Mouse (Mus musculus) midbrain, embryonic 11.5 days (tissue): ENCODE measurements around the gene Slco1a1. TPM values are rescaled to one million over a fixed set of nuclear protein-coding genes. Genes with fewer than 3 reads are reported as not detected.

Source experiments
- ATAC-seq: fragments of 200-750 bp; cut with Nextera tagmentation; 2 replicates; pipeline ENCODE4 v1.8.0; 2017; ENCODE audit warnings: moderate TSS enrichment, moderate library complexity; ENCODE audit not compliant: low FRiP score
- DNase-seq: peaks from one replicate; pipeline ENCODE4 v3.0.0; 2015; ENCODE audit warnings: low spot score; ENCODE audit errors: missing footprints
- H3K27ac ChIP-seq: fragments of 300-500 bp; sonication (generic); 2 replicates; pipeline ENCODE4 v1.5.1; 2014; ENCODE audit warnings: low read depth, low read length
- H3K27me3 ChIP-seq: fragments of 300-500 bp; sonication (generic); 2 replicates; pipeline ENCODE4 v1.6.1; 2014; ENCODE audit warnings: mild to moderate bottlenecking, low read length, moderate library complexity, mixed read lengths; ENCODE audit not compliant: control insufficient read depth, insufficient read depth
- H3K36me3 ChIP-seq: fragments of 300-500 bp; sonication (generic); 2 replicates; pipeline ENCODE4 v1.6.1; 2014; ENCODE audit warnings: mild to moderate bottlenecking, low read length, moderate library complexity, mixed read lengths; ENCODE audit not compliant: control insufficient read depth, insufficient read depth
- H3K4me1 ChIP-seq: fragments of 300-500 bp; sonication (generic); 2 replicates; pipeline ENCODE4 v1.6.1; 2014; ENCODE audit warnings: low read length; ENCODE audit not compliant: control insufficient read depth, insufficient read depth
- H3K4me2 ChIP-seq: fragments of 300-500 bp; sonication (generic); 2 replicates; pipeline ENCODE4 v1.6.1; 2014; ENCODE audit warnings: mild to moderate bottlenecking, moderate library complexity
- H3K4me3 ChIP-seq: fragments of 300-500 bp; sonication (generic); 2 replicates; pipeline ENCODE4 v1.5.1; 2014; ENCODE audit warnings: low read depth, low read length
- H3K9ac ChIP-seq: fragments of 300-500 bp; sonication (generic); 2 replicates; pipeline ENCODE4 v1.6.1; 2014; ENCODE audit warnings: low read length
- H3K9me3 ChIP-seq: fragments of 300-500 bp; sonication (generic); 2 replicates; pipeline ENCODE4 v1.6.1; 2016; ENCODE audit warnings: low read length; ENCODE audit not compliant: control insufficient read depth
- WGBS: fragments of 180-500 bp; shearing (Covaris S2); extraction: QIAGEN DNeasy Blood & Tissue Kit; methylation state at CpG from one replicate; pipeline ENCODE4 v1.1.7; 2014; 5-methylcytosine and 5-hydroxymethylcytosine counted together
- polyA plus RNA-seq: library from polyadenylated mRNA; unstranded; fragments of >200 nt; fragmentation: Nextera tagmentation; extraction: Ambion mirVana; gene quantifications from 2 replicates; pipeline ENCODE4 v1.2.1, GENCODE M21; 2014

Slco1a1 gene
- polyA plus RNA-seq = not detected in 2 replicates

GRCm38 (mm10) chr6:141946862-141947261 lies at the start of gene Slco1a1:
TSS of gene Slco1a1 (minus strand) at chr6:141946962.
- no peak for ATAC-seq
- Histone ChIP-seq H3K4me2 (no peak within 1 kb of the TSS), H3K9ac (no peak within 1 kb of the TSS), H3K9me3 (no peaks in the 10 kb centered on the region), H3K4me3 (no peak within 1 kb of the TSS), H3K27me3 (no peaks in the 10 kb centered on the region), H3K27ac (no peak within 1 kb of the TSS), H3K4me1 (no peaks in the 10 kb centered on the region), H3K36me3 (no peaks in the 10 kb centered on the region)
- no peak for DNase-seq

- WGBS = 99% methylated on average over 6 of the region's 6 CpGs
- H3K9me3 ChIP-seq = no peaks in the 10 kb centered on the region
- H3K27ac ChIP-seq = no peak overlapping the region
- no peaks in the 10 kb centered on the region for H3K4me1 ChIP-seq
- ATAC-seq (peak; percentile 63), DNase-seq (peak; percentile 79)
- no peaks in the 10 kb centered on the region for H3K36me3 ChIP-seq
- H3K4me2 ChIP-seq = no peak overlapping the region
- H3K27me3 ChIP-seq = no peaks in the 10 kb centered on the region
- no peak overlapping the region for H3K9ac ChIP-seq
- H3K4me3 ChIP-seq = no peak overlapping the region
Observed at GRCm38 (mm10) chr6:141986772-141987171, 40.0 kb upstream of the Slco1a1 start.

- no peak overlapping the region for H3K9ac ChIP-seq
- DNase-seq = peak; percentile 56
- H3K4me1 ChIP-seq = no peaks in the 10 kb centered on the region
- H3K27ac ChIP-seq = no peak overlapping the region
- 80% methylated on average over 3 of the region's 3 CpGs for WGBS
- H3K27me3 ChIP-seq = no peaks in the 10 kb centered on the region
- H3K4me3 ChIP-seq = no peak overlapping the region
- no peak overlapping the region for H3K4me2 ChIP-seq
- no peaks in the 10 kb centered on the region for H3K9me3 ChIP-seq
- no peak for ATAC-seq
- H3K36me3 ChIP-seq = no peaks in the 10 kb centered on the region
Observed at GRCm38 (mm10) chr6:141984644-141985043, 37.9 kb upstream of the Slco1a1 start.

- Histone ChIP-seq H3K36me3 (no peaks in the 10 kb centered on the region), H3K4me3 (no peak overlapping the region), H3K4me2 (no peak overlapping the region), H3K27me3 (no peaks in the 10 kb centered on the region), H3K4me1 (no peaks in the 10 kb centered on the region), H3K27ac (no peak overlapping the region), H3K9ac (no peak overlapping the region), H3K9me3 (no peaks in the 10 kb centered on the region)
- 73% methylated on average over 1 of the region's 1 CpGs for WGBS
- ATAC-seq (no peak), DNase-seq (peak; percentile 39)
Observed at GRCm38 (mm10) chr6:141962420-141962819, 15.7 kb upstream of the Slco1a1 start.

DNA sequence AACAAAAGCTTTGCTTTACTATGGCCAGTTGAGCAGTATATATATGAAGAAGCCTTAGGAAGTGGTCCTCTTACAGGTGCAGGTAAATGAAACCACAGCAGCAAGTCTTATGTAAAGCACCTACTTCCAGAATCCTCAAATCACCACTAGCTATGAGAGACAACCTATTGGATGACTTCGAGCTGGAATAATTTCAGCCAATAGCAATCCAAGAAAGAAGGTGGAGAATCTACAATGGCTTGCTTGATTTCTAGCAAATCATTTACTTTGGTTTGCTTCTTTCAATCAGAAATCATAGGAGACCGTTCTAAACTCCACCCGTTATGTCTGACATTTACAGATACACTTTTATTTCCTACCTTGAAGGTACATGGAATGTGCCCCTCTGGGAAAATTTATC lies 15.1 kb upstream of the Slco1a1 start:
- ATAC-seq (no peak), DNase-seq (no peak)
- H3K27me3 ChIP-seq = no peaks in the 10 kb centered on the region
- no peak overlapping the region for H3K9ac ChIP-seq
- H3K27ac ChIP-seq = no peak overlapping the region
- no peaks in the 10 kb centered on the region for H3K4me1 ChIP-seq
- H3K4me3 ChIP-seq = no peak overlapping the region
- 95% methylated on average over 3 of the region's 3 CpGs for WGBS
- no peaks in the 10 kb centered on the region for H3K36me3 ChIP-seq
- H3K9me3 ChIP-seq = no peaks in the 10 kb centered on the region
- no peak overlapping the region for H3K4me2 ChIP-seq

DNA sequence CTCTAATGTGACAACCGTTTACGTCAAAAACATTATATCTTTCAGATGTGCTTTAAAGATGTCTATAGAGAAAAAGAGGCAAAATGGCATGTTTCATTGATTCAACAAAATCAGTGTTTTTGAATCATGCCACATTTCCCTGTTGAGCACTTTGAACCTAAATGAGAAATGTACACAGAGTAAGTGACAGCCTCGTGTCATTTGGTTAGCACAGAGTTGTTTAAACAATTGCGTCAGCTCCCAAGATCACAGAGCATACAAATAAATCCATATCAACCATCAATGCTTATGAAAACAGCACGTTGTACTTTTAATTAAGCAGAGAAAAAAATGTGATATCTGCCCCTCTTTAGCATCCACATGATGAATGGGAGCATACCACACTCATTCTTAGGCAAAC lies 13.7 kb upstream of the Slco1a1 start:
- Histone ChIP-seq H3K36me3 (no peaks in the 10 kb centered on the region), H3K4me2 (no peak overlapping the region), H3K9me3 (no peaks in the 10 kb centered on the region), H3K9ac (no peak overlapping the region), H3K4me3 (no peak overlapping the region), H3K27ac (no peak overlapping the region), H3K4me1 (no peaks in the 10 kb centered on the region), H3K27me3 (no peaks in the 10 kb centered on the region)
- DNase-seq (peak; percentile 26), ATAC-seq (no peak)
- WGBS = 79% methylated on average over 5 of the region's 5 CpGs

- no peak overlapping the region for H3K27ac ChIP-seq
- no peak overlapping the region for H3K4me3 ChIP-seq
- H3K27me3 ChIP-seq = no peaks in the 10 kb centered on the region
- H3K4me1 ChIP-seq = no peaks in the 10 kb centered on the region
- H3K36me3 ChIP-seq = no peaks in the 10 kb centered on the region
- WGBS = 84% methylated on average over 1 of the region's 1 CpGs
- ATAC-seq = no peak
- H3K9ac ChIP-seq = no peak overlapping the region
- H3K9me3 ChIP-seq = no peaks in the 10 kb centered on the region
- no peak overlapping the region for H3K4me2 ChIP-seq
- no peak for DNase-seq
Observed at GRCm38 (mm10) chr6:141940451-141940850, 6.3 kb downstream of the Slco1a1 start.

DNA sequence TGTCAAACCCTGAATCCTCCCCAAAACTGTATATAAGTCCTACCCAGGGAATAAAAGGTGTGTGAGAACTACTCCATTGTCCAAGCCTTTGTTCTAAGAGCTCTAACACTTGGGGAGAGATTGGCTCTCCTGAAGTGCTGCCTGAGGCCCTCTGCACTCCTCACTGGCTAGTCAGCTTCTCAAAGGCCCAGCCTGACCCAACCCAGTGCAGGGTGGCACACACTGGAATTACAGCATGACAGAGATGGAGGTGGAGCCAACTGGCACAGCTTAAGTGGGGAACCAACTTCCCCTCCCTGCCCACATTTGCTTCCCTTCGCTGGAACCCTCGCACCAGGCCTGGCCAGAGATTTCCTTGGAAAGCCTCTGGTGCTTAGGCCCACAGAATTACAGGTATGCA lies 48.6 kb downstream of the Slco1a1 start:
- no peaks in the 10 kb centered on the region for H3K4me1 ChIP-seq
- no peak for ATAC-seq
- no peak overlapping the region for H3K4me3 ChIP-seq
- no peak overlapping the region for H3K9ac ChIP-seq
- H3K9me3 ChIP-seq = no peaks in the 10 kb centered on the region
- H3K4me2 ChIP-seq = no peak overlapping the region
- no peaks in the 10 kb centered on the region for H3K27me3 ChIP-seq
- H3K36me3 ChIP-seq = no peaks in the 10 kb centered on the region
- 51% methylated on average over 2 of the region's 2 CpGs for whole genome bisulfite sequencing
- no peak overlapping the region for H3K27ac ChIP-seq
- no peak for DNase-seq

GRCm38 (mm10) chr6:141889723-141890122 lies 57.0 kb downstream of the Slco1a1 start:
- Histone ChIP-seq H3K27me3 (no peaks in the 10 kb centered on the region), H3K4me1 (no peaks in the 10 kb centered on the region), H3K4me3 (no peak overlapping the region), H3K4me2 (no peak overlapping the region), H3K9me3 (no peaks in the 10 kb centered on the region), H3K36me3 (no peaks in the 10 kb centered on the region), H3K9ac (no peak overlapping the region), H3K27ac (no peak overlapping the region)
- 62% methylated on average over 2 of the region's 2 CpGs for WGBS
- DNase-seq (no peak), ATAC-seq (no peak)

- no peaks in the 10 kb centered on the region for H3K36me3 ChIP-seq
- no peaks in the 10 kb centered on the region for H3K9me3 ChIP-seq
- H3K4me2 ChIP-seq = no peak overlapping the region
- H3K27ac ChIP-seq = no peak overlapping the region
- no peak for DNase-seq
- no peak overlapping the region for H3K4me3 ChIP-seq
- no peak overlapping the region for H3K9ac ChIP-seq
- WGBS = 62% methylated on average over 2 of the region's 2 CpGs
- no peaks in the 10 kb centered on the region for H3K27me3 ChIP-seq
- no peaks in the 10 kb centered on the region for H3K4me1 ChIP-seq
- no peak for ATAC-seq
Observed at GRCm38 (mm10) chr6:141888248-141888647, 58.5 kb downstream of the Slco1a1 start.
